Mouse (Mus musculus) brain, adult 2 months (tissue): ENCODE data around the gene Cul3.

Experiments used
- DNase-seq: peaks from one replicate; pipeline ENCODE4 v3.0.0; 2011; ENCODE audit warnings: low read depth, low spot score

Cul3 gene

GRCm38 (mm10) chr1:80315533-80316045, 24.7 kb downstream of the Cul3 start:
- no peak for DNase-seq

GRCm38 (mm10) chr1:80293307-80293706, 47.0 kb downstream of the Cul3 start:
- DNase-seq = no peak

GRCm38 (mm10) chr1:80278731-80279130, 61.5 kb downstream of the Cul3 start:
- DNase-seq = no peak

- DNase-seq = peak; percentile 42
Observed at GRCm38 (mm10) chr1:80260443-80260842, 79.8 kb downstream of the Cul3 start.

- no peak for DNase-seq
Observed at GRCm38 (mm10) chr1:80258632-80259031, 81.6 kb downstream of the Cul3 start.

GRCm38 (mm10) chr1:80253309-80253708, 87.0 kb downstream of the Cul3 start:
- DNase-seq = no peak

GRCm38 (mm10) chr1:80250247-80250646, 90.0 kb downstream of the Cul3 start:
- DNase-seq = no peak

GRCm38 (mm10) chr1:80247131-80247530, 93.1 kb downstream of the Cul3 start:
- DNase-seq = no peak

GRCm38 (mm10) chr1:80244123-80244522, 96.2 kb downstream of the Cul3 start:
- DNase-seq = no peak

GRCm38 (mm10) chr1:80241579-80241978, 98.7 kb downstream of the Cul3 start:
- no peak for DNase-seq

- DNase-seq = no peak
Observed at GRCm38 (mm10) chr1:80240017-80240660, 100.1 kb downstream of the Cul3 start.

GRCm38 (mm10) chr1:80239481-80239880, 100.8 kb downstream of the Cul3 start:
- no peak for DNase-seq

GRCm38 (mm10) chr1:80236951-80237702, 103.2 kb downstream of the Cul3 start:
- DNase-seq = no peak

GRCm38 (mm10) chr1:80236126-80236525, 104.2 kb downstream of the Cul3 start:
- DNase-seq = no peak

- DNase-seq = no peak
Observed at GRCm38 (mm10) chr1:80230612-80231011, 109.7 kb downstream of the Cul3 start.

GRCm38 (mm10) chr1:80224839-80225412, 115.4 kb downstream of the Cul3 start:
- DNase-seq = peak; percentile 19

- DNase-seq = peak; percentile 47
Observed at GRCm38 (mm10) chr1:80221151-80221550, 119.1 kb downstream of the Cul3 start.

- no peak for DNase-seq
Observed at GRCm38 (mm10) chr1:80218268-80218667, 122.0 kb downstream of the Cul3 start, which contains the start of gene Fam124b. TSS of gene Fam124b (minus strand) at chr1:80218473.
